Mouse (Mus musculus) frontal cortex, postnatal 36 days (tissue): ENCODE data around the gene Bik.

Experiments
- DNase-seq, 2 experiments: peaks; one replicate each; pipeline ENCODE4 v3.0.0; 2022; ENCODE audit warnings: low spot score in 2 of 2

Gene Bik

GRCm38 (mm10) chr15:83547144-83547543 is 20.5 kb downstream of the Bik start:
- DNase-seq, result no peak

- no peak for DNase-seq
Measured at GRCm38 (mm10) chr15:83550137-83550536, 23.5 kb downstream of the Bik start.

- no peak for DNase-seq
Measured at GRCm38 (mm10) chr15:83553831-83554230, 27.2 kb downstream of the Bik start.

- peak; percentile 84 to 89 for DNase-seq
Measured at GRCm38 (mm10) chr15:83555161-83555974, 28.7 kb downstream of the Bik start.

- no peak for DNase-seq
Measured at GRCm38 (mm10) chr15:83560941-83561477, 34.3 kb downstream of the Bik start.

- DNase-seq, result peak; percentile 47 to 65
Measured at GRCm38 (mm10) chr15:83562626-83563270, 36.1 kb downstream of the Bik start.

- no peak for DNase-seq
Measured at GRCm38 (mm10) chr15:83563327-83563856, 36.7 kb downstream of the Bik start, which contains the start of the genes Tspo and Mcat. Tspo (plus strand) TSS chr15:83563592. Mcat (minus strand) TSS chr15:83563787.

GRCm38 (mm10) chr15:83563857-83564651 is 37.4 kb downstream of the Bik start:
- no peak for DNase-seq

- no peak for DNase-seq
Measured at GRCm38 (mm10) chr15:83565434-83565833, 38.8 kb downstream of the Bik start.

GRCm38 (mm10) chr15:83566006-83566405 is 39.3 kb downstream of the Bik start:
- no peak for DNase-seq

- no peak for DNase-seq
Measured at GRCm38 (mm10) chr15:83567728-83568127, 41.1 kb downstream of the Bik start.

- DNase-seq, result no peak
Measured at GRCm38 (mm10) chr15:83568544-83568943, 41.9 kb downstream of the Bik start.

GRCm38 (mm10) chr15:83569682-83570081 is 43.0 kb downstream of the Bik start:
- no peak for DNase-seq

- no peak for DNase-seq
Measured at GRCm38 (mm10) chr15:83570641-83571040, 44.0 kb downstream of the Bik start.

- no peak for DNase-seq
Measured at GRCm38 (mm10) chr15:83571636-83572035, 45.0 kb downstream of the Bik start.

GRCm38 (mm10) chr15:83572132-83572531 is 45.5 kb downstream of the Bik start:
- no peak for DNase-seq

- DNase-seq, result no peak
Measured at GRCm38 (mm10) chr15:83573606-83574005, 46.9 kb downstream of the Bik start.

GRCm38 (mm10) chr15:83574731-83575351 is 48.2 kb downstream of the Bik start:
- no peak for DNase-seq

GRCm38 (mm10) chr15:83575543-83575942 is 48.9 kb downstream of the Bik start:
- no peak for DNase-seq

- DNase-seq, result no peak
Measured at GRCm38 (mm10) chr15:83576651-83577050, 50.0 kb downstream of the Bik start.

GRCm38 (mm10) chr15:83582931-83583330 is 56.3 kb downstream of the Bik start:
- no peak for DNase-seq
